Mouse (Mus musculus) lung, embryonic 15.5 days (tissue): ENCODE measurements at regions not wholly inside any gene's neighbourhood (a gene's known extent, or its start where the extent isn't known, plus 50 kb on each side); places are given as distances from the start of the nearest gene placed in this dataset.

Experiments
- ATAC-seq: fragments of 200-750 bp; cut with Nextera tagmentation; 2 replicates; pipeline ENCODE4 v1.8.0; 2017; ENCODE audit warnings: moderate number of reproducible peaks, borderline replicate concordance; ENCODE audit not compliant: low FRiP score, low TSS enrichment; ENCODE audit errors: extremely low read depth
- H3K27ac ChIP-seq: fragments of 300-500 bp; sonication (generic); 2 replicates; pipeline ENCODE4 v1.5.1; 2015; ENCODE audit warnings: moderate library complexity, mild to moderate bottlenecking, inconsistent platforms
- H3K27me3 ChIP-seq: fragments of 300-500 bp; sonication (generic); 2 replicates; pipeline ENCODE4 v1.6.1; 2015; ENCODE audit warnings: inconsistent platforms
- H3K36me3 ChIP-seq: fragments of 300-500 bp; sonication (generic); 2 replicates; pipeline ENCODE4 v1.6.1; 2015; ENCODE audit warnings: inconsistent platforms
- H3K4me1 ChIP-seq: fragments of 300-500 bp; sonication (generic); 2 replicates; pipeline ENCODE4 v1.6.1; 2015; ENCODE audit warnings: inconsistent platforms
- H3K4me2 ChIP-seq: fragments of 300-500 bp; sonication (generic); 2 replicates; pipeline ENCODE4 v1.6.1; 2015; ENCODE audit warnings: inconsistent platforms, mild to moderate bottlenecking, moderate library complexity
- H3K4me3 ChIP-seq: fragments of 300-500 bp; sonication (generic); 2 replicates; pipeline ENCODE4 v1.5.1; 2015; ENCODE audit warnings: mild to moderate bottlenecking, inconsistent platforms
- H3K9ac ChIP-seq: fragments of 300-500 bp; sonication (generic); 2 replicates; pipeline ENCODE4 v1.6.1; 2015; ENCODE audit warnings: inconsistent platforms
- H3K9me3 ChIP-seq: fragments of 300-500 bp; sonication (generic); 2 replicates; pipeline ENCODE4 v1.6.1; 2016; ENCODE audit warnings: inconsistent platforms
- WGBS: fragments of 180-500 bp; shearing (Covaris S2); methylation state at CpG from one replicate; pipeline ENCODE4 v1.1.7; 2015; 5-methylcytosine and 5-hydroxymethylcytosine counted together

GRCm38 (mm10) chr15:94139534-94139958 is 325.7 kb downstream of the Adamts20 start:
- no peak overlapping the region for H3K4me3 ChIP-seq
- no peaks in the 10 kb centered on the region for H3K27me3 ChIP-seq
- no peaks in the 10 kb centered on the region for H3K9me3 ChIP-seq
- no peaks in the 10 kb centered on the region for H3K4me1 ChIP-seq
- WGBS, result 30% methylated on average over 13 of the region's 13 CpGs
- peak overlapping the region; percentile 18; the same call in 1 of the 2 replicates for H3K4me2 ChIP-seq
- peak; percentile 97 for ATAC-seq
- H3K9ac ChIP-seq, result no peak overlapping the region
- peak overlapping the region; percentile 82 for H3K27ac ChIP-seq
- no peaks in the 10 kb centered on the region for H3K36me3 ChIP-seq

GRCm38 (mm10) chr15:94137159-94137952 is 327.9 kb downstream of the Adamts20 start:
- no peaks in the 10 kb centered on the region for H3K4me1 ChIP-seq
- no peak for ATAC-seq
- WGBS, result 72% methylated on average over 27 of the region's 27 CpGs

GRCm38 (mm10) chr15:94112801-94113200 is 352.4 kb downstream of the Adamts20 start:
- no peak for ATAC-seq
- H3K27me3 ChIP-seq, result no peaks in the 10 kb centered on the region
- no peak overlapping the region for H3K27ac ChIP-seq
- no peak overlapping the region for H3K4me2 ChIP-seq
- H3K9ac ChIP-seq, result no peak overlapping the region
- no peaks in the 10 kb centered on the region for H3K4me1 ChIP-seq
- H3K4me3 ChIP-seq, result no peak overlapping the region
- H3K9me3 ChIP-seq, result no peaks in the 10 kb centered on the region
- no peaks in the 10 kb centered on the region for H3K36me3 ChIP-seq
- 61% methylated on average over 5 of the region's 5 CpGs for WGBS

More at GRCm38 (mm10) chr15:94137159-94137952, 327.9 kb downstream of the Adamts20 start:
- H3K36me3 ChIP-seq, result no peaks in the 10 kb centered on the region
- no peak overlapping the region for H3K4me2 ChIP-seq
- 0 out of 2 replicates have a peak overlapping the region, but pooled peaks have one; percentile 11 for H3K27ac ChIP-seq
- H3K4me3 ChIP-seq, result no peak overlapping the region
- no peaks in the 10 kb centered on the region for H3K27me3 ChIP-seq
- H3K9me3 ChIP-seq, result no peaks in the 10 kb centered on the region
- H3K9ac ChIP-seq, result no peak overlapping the region

GRCm38 (mm10) chr15:94107186-94107716 is 358.0 kb downstream of the Adamts20 start:
- H3K4me3 ChIP-seq, result no peak overlapping the region
- no peak for ATAC-seq
- no peaks in the 10 kb centered on the region for H3K9me3 ChIP-seq
- no peaks in the 10 kb centered on the region for H3K36me3 ChIP-seq
- no peak overlapping the region for H3K9ac ChIP-seq
- WGBS, result 27% methylated on average over 2 of the region's 2 CpGs
- no peak overlapping the region for H3K4me2 ChIP-seq
- no peaks in the 10 kb centered on the region for H3K27me3 ChIP-seq
- no peaks in the 10 kb centered on the region for H3K4me1 ChIP-seq
- no peak overlapping the region for H3K27ac ChIP-seq

- Histone ChIP-seq H3K9me3 (no peaks in the 10 kb centered on the region), H3K27me3 (no peaks in the 10 kb centered on the region), H3K9ac (no peak overlapping the region), H3K27ac (no peak overlapping the region), H3K36me3 (no peaks in the 10 kb centered on the region), H3K4me2 (no peak overlapping the region), H3K4me1 (no peaks in the 10 kb centered on the region), H3K4me3 (no peak overlapping the region)
- no peak for ATAC-seq
- WGBS, result 71% methylated on average over 5 of the region's 5 CpGs
These were observed 374.6 kb downstream of the Adamts20 start for GRCm38 (mm10) chr15:94090644-94091043.

- Histone ChIP-seq H3K27ac (no peak overlapping the region), H3K9me3 (no peaks in the 10 kb centered on the region), H3K9ac (no peak overlapping the region), H3K27me3 (no peaks in the 10 kb centered on the region), H3K4me1 (no peaks in the 10 kb centered on the region), H3K4me2 (no peak overlapping the region), H3K4me3 (no peak overlapping the region), H3K36me3 (no peaks in the 10 kb centered on the region)
- ATAC-seq, result no peak
- WGBS, result 69% methylated on average over 6 of the region's 6 CpGs
These were observed 375.4 kb downstream of the Adamts20 start for GRCm38 (mm10) chr15:94089856-94090255.

GRCm38 (mm10) chr15:94082369-94082768 is 382.8 kb downstream of the Adamts20 start:
- 79% methylated on average over 4 of the region's 4 CpGs for WGBS
- Histone ChIP-seq H3K27me3 (no peaks in the 10 kb centered on the region), H3K9ac (no peak overlapping the region), H3K4me2 (no peak overlapping the region), H3K27ac (no peak overlapping the region), H3K4me3 (no peak overlapping the region), H3K36me3 (no peaks in the 10 kb centered on the region), H3K9me3 (no peaks in the 10 kb centered on the region), H3K4me1 (no peaks in the 10 kb centered on the region)
- ATAC-seq, result no peak

- no peaks in the 10 kb centered on the region for H3K27me3 ChIP-seq
- no peak for ATAC-seq
- H3K9me3 ChIP-seq, result no peaks in the 10 kb centered on the region
- no peak overlapping the region for H3K4me2 ChIP-seq
- H3K4me3 ChIP-seq, result no peak overlapping the region
- no peaks in the 10 kb centered on the region for H3K36me3 ChIP-seq
- H3K4me1 ChIP-seq, result no peaks in the 10 kb centered on the region
- H3K27ac ChIP-seq, result no peak overlapping the region
- WGBS, result 72% methylated on average over 6 of the region's 6 CpGs
- H3K9ac ChIP-seq, result no peak overlapping the region
These were observed 388.2 kb downstream of the Adamts20 start for GRCm38 (mm10) chr15:94077056-94077455.

GRCm38 (mm10) chr15:94074161-94074950 is 390.9 kb downstream of the Adamts20 start:
- Histone ChIP-seq H3K4me1 (no peaks in the 10 kb centered on the region), H3K27me3 (no peaks in the 10 kb centered on the region), H3K4me2 (no peak overlapping the region), H3K27ac (no peak overlapping the region), H3K4me3 (no peak overlapping the region), H3K9ac (no peak overlapping the region), H3K36me3 (no peaks in the 10 kb centered on the region), H3K9me3 (no peaks in the 10 kb centered on the region)
- no peak for ATAC-seq
- 57% methylated on average over 7 of the region's 7 CpGs for WGBS

GRCm38 (mm10) chr15:94067721-94068120 is 397.5 kb downstream of the Adamts20 start:
- WGBS, result 65% methylated on average over 3 of the region's 3 CpGs
- H3K4me1 ChIP-seq, result 0 out of 2 replicates have a peak, but pooled peaks cover 5% of the 10 kb centered on the region
- H3K4me3 ChIP-seq, result no peak overlapping the region
- no peaks in the 10 kb centered on the region for H3K9me3 ChIP-seq
- ATAC-seq, result peak; percentile 31; the same call in 1 of the 2 replicates
- no peak overlapping the region for H3K9ac ChIP-seq
- no peaks in the 10 kb centered on the region for H3K36me3 ChIP-seq
- no peaks in the 10 kb centered on the region for H3K27me3 ChIP-seq
- H3K27ac ChIP-seq, result no peak overlapping the region
- H3K4me2 ChIP-seq, result no peak overlapping the region

GRCm38 (mm10) chr15:94049638-94050273 is 415.5 kb downstream of the Adamts20 start:
- Histone ChIP-seq H3K27ac (peak overlapping the region; percentile 46), H3K9me3 (no peaks in the 10 kb centered on the region), H3K9ac (no peak overlapping the region), H3K4me3 (no peak overlapping the region), H3K4me2 (no peak overlapping the region), H3K27me3 (no peaks in the 10 kb centered on the region), H3K36me3 (no peaks in the 10 kb centered on the region), H3K4me1 (peaks cover 16% of the 10 kb centered on the region)
- peak; percentile 92 for ATAC-seq
- 27% methylated on average over 5 of the region's 5 CpGs for WGBS
